Mouse (Mus musculus): ENCODE results near the gene Krt87.

GRCm38 (mm10) chr15:101384610-101385009 is 54.0 kb downstream of the Krt87 start:
- TF ChIP-seq CTCF (IDR thresholded peaks at IDR 0.05 in 2 of 3, conservative IDR thresholded peaks at IDR 0.05 in 1 of 3; ENCODE audit: control insufficient read depth in 1 of 3, insufficient read depth in 1 of 3, low read depth in 2 of 3, low read length in 3 of 3, poor library complexity in 1 of 3, severe bottlenecking in 1 of 3) (no peak), KAT2A (conservative IDR thresholded peaks at IDR 0.05; ENCODE audit: low read depth, low read length) (no peak), UBTF (IDR thresholded peaks at IDR 0.05; ENCODE audit: borderline replicate concordance, insufficient read depth, low read depth, low read length) (no peak), MAX (IDR thresholded peaks at IDR 0.05; ENCODE audit: low read length) (no peak), ELF1 (IDR thresholded peaks at IDR 0.05; ENCODE audit: low read depth, low read length) (no peak), CHD2 (IDR thresholded peaks at IDR 0.05; ENCODE audit: low read length) (no peak), SIN3A (IDR thresholded peaks at IDR 0.05; ENCODE audit: low read length) (no peak), EP300 (IDR thresholded peaks at IDR 0.05; ENCODE audit: low read depth in 1 of 2, low read length in 2 of 2) (no peak), ZC3H11A (IDR thresholded peaks at IDR 0.05; ENCODE audit: low read depth, low read length) (no peak), MEF2A (IDR thresholded peaks at IDR 0.05; ENCODE audit: extremely low read depth, insufficient replicate concordance, low read depth, low read length, poor library complexity, severe bottlenecking) (no peak), POLR2A (IDR thresholded peaks at IDR 0.05; ENCODE audit: control insufficient read depth in 1 of 2, insufficient read depth in 1 of 2, low read depth in 1 of 2, low read length in 2 of 2, poor library complexity in 1 of 2) (no peak), ZKSCAN1 (IDR thresholded peaks at IDR 0.05; ENCODE audit: low read depth, low read length) (no peak)

Measured in MEL (cell line).